ENCODE assay signal across 7 mouse cellular contexts in genomic region chr6:47243863-47244606, GRCm38 (mm10).
DNase-seq lines count a peak whose midpoint lies in the region; ATAC-seq and TF ChIP-seq lines count a peak whose summit lies in the region.

No protein-coding gene starts in this region.

- 15% methylated on average over 6 of the region's 6 CpGs for WGBS in forebrain, embryonic 10.5 days
- WGBS in intestine, embryonic 15.5 days, result 15% methylated on average over 6 of the region's 6 CpGs
- 16% methylated on average over 6 of the region's 6 CpGs for WGBS in limb, embryonic 11.5 days
- 14% methylated on average over 6 of the region's 6 CpGs for WGBS in midbrain, postnatal 0 days

- peak; percentile 31 for DNase-seq in CD4-positive helper T cell, adult 2 months (ENCODE audit: low read depth, low spot score)
- DNase-seq in forebrain, embryonic 10.5 days (ENCODE audit: extremely low spot score, low spot score), result peak; percentile 75
- DNase-seq in limb, embryonic 11.5 days (ENCODE audit: low spot score), result peak; percentile 74
- peak; percentile 96 for DNase-seq in midbrain, postnatal 0 days (ENCODE audit: low spot score)
- DNase-seq in thymus, postnatal 14 days, result peak; percentile 60

- no peaks in the 10 kb centered on the region for H3K9me3 ChIP-seq in ES-Bruce4 (replicated peaks; ENCODE audit: control insufficient read depth, insufficient read depth, low read length, poor library complexity, severe bottlenecking)
- no peaks in the 10 kb centered on the region for H3K9me3 ChIP-seq in forebrain, embryonic 10.5 days
- no peaks in the 10 kb centered on the region for H3K9me3 ChIP-seq in intestine, embryonic 15.5 days
- no peaks in the 10 kb centered on the region for H3K9me3 ChIP-seq in limb, embryonic 11.5 days (ENCODE audit: control insufficient read depth, low read length)
- no peaks in the 10 kb centered on the region for H3K9me3 ChIP-seq in midbrain, postnatal 0 days (ENCODE audit: low read length)

- ATAC-seq in intestine, embryonic 15.5 days, result peak; percentile 91
- ATAC-seq in limb, embryonic 11.5 days (ENCODE audit: insufficient number of reproducible peaks, low FRiP score, low TSS enrichment, low read depth), result peak; percentile 85
- ATAC-seq in midbrain, postnatal 0 days (ENCODE audit: low FRiP score), result peak; percentile 86

- H3K4me1 ChIP-seq in ES-Bruce4 (ENCODE audit: control insufficient read depth, insufficient read depth, low read length), result peaks cover 1% of the 10 kb centered on the region
- H3K4me1 ChIP-seq in forebrain, embryonic 10.5 days, result peaks cover 92% of the 10 kb centered on the region
- H3K4me1 ChIP-seq in intestine, embryonic 15.5 days (replicated peaks), result peaks cover 2% of the 10 kb centered on the region; the same call in 1 of the 2 replicates
- H3K4me1 ChIP-seq in limb, embryonic 11.5 days (ENCODE audit: control insufficient read depth, insufficient read depth, low read length), result peaks cover 11% of the 10 kb centered on the region; the same call in 1 of the 2 replicates
- H3K4me1 ChIP-seq in midbrain, postnatal 0 days (ENCODE audit: insufficient read depth, low read length), result peaks cover 18% of the 10 kb centered on the region

- peak overlapping the region; percentile 47 for H3K4me2 ChIP-seq in intestine, embryonic 15.5 days (replicated peaks)
- no peak overlapping the region for H3K4me2 ChIP-seq in limb, embryonic 11.5 days (ENCODE audit: low read depth, severe bottlenecking)
- H3K4me2 ChIP-seq in midbrain, postnatal 0 days (ENCODE audit: low read depth, low read length, poor library complexity, severe bottlenecking), result peak overlapping the region; percentile 42

- no peak for TF ChIP-seq POLR2A in ES-Bruce4 (IDR thresholded peaks at IDR 0.05; ENCODE audit: insufficient read depth, low read length)

- TF ChIP-seq CTCF in ES-Bruce4 (IDR thresholded peaks at IDR 0.05; ENCODE audit: low read depth, low read length), result no peak
- peak; percentile 41 for TF ChIP-seq CTCF in midbrain, postnatal 0 days (IDR thresholded peaks at IDR 0.05)

- 0 out of 2 replicates have a peak overlapping the region, but pooled peaks have one; percentile 7 for H3K9ac ChIP-seq in ES-Bruce4 (ENCODE audit: low read depth, poor library complexity, severe bottlenecking)
- no peak overlapping the region for H3K9ac ChIP-seq in intestine, embryonic 15.5 days
- H3K9ac ChIP-seq in limb, embryonic 11.5 days (ENCODE audit: low read length), result no peak overlapping the region
- H3K9ac ChIP-seq in midbrain, postnatal 0 days (replicated peaks; ENCODE audit: low read length, poor library complexity, severe bottlenecking), result peak overlapping the region; percentile 55

- H3K27ac ChIP-seq in ES-Bruce4 (ENCODE audit: insufficient read depth, low read length), result no peak overlapping the region
- H3K27ac ChIP-seq in forebrain, embryonic 10.5 days, result peak overlapping the region; percentile 92
- H3K27ac ChIP-seq in intestine, embryonic 15.5 days, result no peak overlapping the region
- no peak overlapping the region for H3K27ac ChIP-seq in limb, embryonic 11.5 days (replicated peaks; ENCODE audit: low read depth, low read length)
- H3K27ac ChIP-seq in midbrain, postnatal 0 days (ENCODE audit: low read depth, low read length), result peak overlapping the region; percentile 69

- no peak for TF ChIP-seq EP300 in ES-Bruce4 (IDR thresholded peaks at IDR 0.05; ENCODE audit: insufficient read depth, low read depth, low read length)

- no peaks in the 10 kb centered on the region for H3K36me3 ChIP-seq in ES-Bruce4 (ENCODE audit: control insufficient read depth, insufficient read depth, low read length, poor library complexity, severe bottlenecking)
- peaks cover 25% of the 10 kb centered on the region for H3K36me3 ChIP-seq in forebrain, embryonic 10.5 days (replicated peaks)
- no peaks in the 10 kb centered on the region for H3K36me3 ChIP-seq in intestine, embryonic 15.5 days
- H3K36me3 ChIP-seq in limb, embryonic 11.5 days (ENCODE audit: control insufficient read depth, insufficient read depth, low read length), result no peaks in the 10 kb centered on the region
- no peaks in the 10 kb centered on the region for H3K36me3 ChIP-seq in midbrain, postnatal 0 days (ENCODE audit: insufficient read depth, low read length)

- H3K4me3 ChIP-seq in ES-Bruce4 (ENCODE audit: low read depth, low read length), result peak overlapping the region; percentile 28
- H3K4me3 ChIP-seq in forebrain, embryonic 10.5 days, result peak overlapping the region; percentile 63
- peak overlapping the region; percentile 4; the same call in 1 of the 2 replicates for H3K4me3 ChIP-seq in intestine, embryonic 15.5 days (replicated peaks)
- H3K4me3 ChIP-seq in limb, embryonic 11.5 days (ENCODE audit: low read depth, low read length), result no peak overlapping the region
- peak overlapping the region; percentile 48 for H3K4me3 ChIP-seq in midbrain, postnatal 0 days (ENCODE audit: low read depth, low read length)

- no peaks in the 10 kb centered on the region for H3K27me3 ChIP-seq in ES-Bruce4 (ENCODE audit: control insufficient read depth, insufficient read depth, low read length, poor library complexity, severe bottlenecking)
- H3K27me3 ChIP-seq in forebrain, embryonic 10.5 days (ENCODE audit: poor library complexity, severe bottlenecking), result no peaks in the 10 kb centered on the region; the same call in 1 of the 2 replicates
- no peaks in the 10 kb centered on the region for H3K27me3 ChIP-seq in intestine, embryonic 15.5 days (replicated peaks)
- no peaks in the 10 kb centered on the region for H3K27me3 ChIP-seq in limb, embryonic 11.5 days (ENCODE audit: control insufficient read depth, insufficient read depth, low read length)
- no peaks in the 10 kb centered on the region for H3K27me3 ChIP-seq in midbrain, postnatal 0 days (ENCODE audit: insufficient read depth, low read length)

Comparison
In these comparisons a context has a peak if more than half of its experiments do, and no peak if none do; other contexts are left out.
1. DNase-seq: peak in every context shown above with its lines; median percentile 96 in midbrain, postnatal 0 days; 75 in forebrain, embryonic 10.5 days; 74 in limb, embryonic 11.5 days; 60 in thymus, postnatal 14 days; 31 in CD4-positive helper T cell, adult 2 months.
2. H3K27ac ChIP-seq: peak in forebrain, embryonic 10.5 days (single experiment) and midbrain, postnatal 0 days (single experiment); none in ES-Bruce4 (single experiment), intestine, embryonic 15.5 days (single experiment) and limb, embryonic 11.5 days (single experiment).
3. H3K9ac ChIP-seq: peak in ES-Bruce4 (single experiment) and midbrain, postnatal 0 days (single experiment); none in intestine, embryonic 15.5 days (single experiment) and limb, embryonic 11.5 days (single experiment).
4. Peak in every context shown above with its lines, with median percentiles within 50 percentile points of each other: ATAC-seq.